Mouse (Mus musculus) adrenal gland, adult 18-20 months (tissue): Measurements from ENCODE around the gene Mfsd10. TPM values are rescaled to one million over a fixed set of nuclear protein-coding genes. Genes with fewer than 3 reads are reported as not detected.
"Not testable (repeated sequence)": the region's sequence is repeated elsewhere in the genome, so short reads cannot be mapped to it uniquely, and the experiment has no call there.

Experiments
- DNase-seq, 2 experiments: peaks; one replicate each; pipeline ENCODE4 v3.0.0; 2021 to 2022; ENCODE audit warnings: low spot score in 2 of 2
- total RNA-seq, 2 experiments: library from RNA; stranded (reverse); gene quantifications; 1 replicate in 1 of 2; 2 replicates in 1 of 2; pipeline ENCODE4 v1.2.3; 2021

Mfsd10 gene
- total RNA-seq, 2 experiments from 2014 or later, result 30.9 to 32.2 TPM

DNA sequence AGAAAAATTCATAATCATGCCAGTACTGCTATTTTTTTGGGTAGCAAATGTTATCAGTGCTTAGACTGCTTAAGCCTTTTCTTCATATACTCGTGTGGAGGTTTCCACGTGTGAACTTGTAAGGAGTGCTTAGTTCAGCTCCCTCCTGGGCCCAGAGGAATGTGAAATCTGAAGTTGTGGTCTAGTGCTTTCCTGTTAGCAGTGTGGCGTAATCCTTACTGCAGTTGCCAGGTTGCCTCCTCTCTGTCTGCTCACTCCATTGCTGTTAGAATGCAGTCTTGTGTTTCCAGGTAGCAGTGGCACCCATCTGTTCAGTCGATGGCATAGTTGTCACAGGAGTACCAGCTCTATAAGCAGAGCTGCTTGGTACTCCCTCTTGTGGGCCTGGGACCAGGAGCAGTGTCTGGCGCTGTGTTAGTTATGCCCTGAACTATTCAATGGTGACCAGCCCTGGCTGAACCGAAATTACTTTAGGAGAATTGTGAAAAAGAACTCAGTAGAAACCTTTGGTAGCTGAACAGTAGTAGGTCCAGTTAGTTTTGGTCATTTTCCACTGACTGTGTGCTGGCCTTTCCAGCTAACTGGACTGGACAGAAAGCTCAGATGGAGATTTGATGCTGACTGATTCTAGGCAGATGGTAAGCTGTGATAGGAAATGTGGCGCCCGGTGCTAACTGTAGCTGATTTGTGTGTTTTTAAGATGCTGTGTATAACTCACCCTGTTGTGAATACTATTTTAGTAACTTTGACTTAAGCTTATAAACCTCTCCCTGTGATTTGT, 29.7 kb downstream of the Mfsd10 start:
- no peak for DNase-seq

DNA sequence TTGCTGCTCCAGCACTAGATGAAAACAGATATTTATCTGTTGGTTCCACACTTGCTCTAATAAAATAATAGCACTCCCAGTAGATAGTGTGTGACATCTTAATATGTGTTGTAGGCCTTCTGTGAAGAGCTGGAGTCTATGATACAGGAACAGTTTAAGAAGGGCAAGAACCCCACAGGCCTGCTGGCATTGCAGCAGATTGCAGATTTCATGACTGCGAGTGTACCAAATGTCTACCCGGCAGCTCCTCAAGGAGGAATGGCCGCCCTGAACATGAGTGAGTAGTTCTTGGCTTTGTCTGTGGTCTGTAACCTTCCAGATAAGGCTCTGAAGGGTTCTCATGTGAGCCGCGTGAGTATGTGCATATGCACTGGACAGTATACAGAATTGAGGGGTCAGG, 32.4 kb downstream of the Mfsd10 start:
- DNase-seq, result no peak

DNA sequence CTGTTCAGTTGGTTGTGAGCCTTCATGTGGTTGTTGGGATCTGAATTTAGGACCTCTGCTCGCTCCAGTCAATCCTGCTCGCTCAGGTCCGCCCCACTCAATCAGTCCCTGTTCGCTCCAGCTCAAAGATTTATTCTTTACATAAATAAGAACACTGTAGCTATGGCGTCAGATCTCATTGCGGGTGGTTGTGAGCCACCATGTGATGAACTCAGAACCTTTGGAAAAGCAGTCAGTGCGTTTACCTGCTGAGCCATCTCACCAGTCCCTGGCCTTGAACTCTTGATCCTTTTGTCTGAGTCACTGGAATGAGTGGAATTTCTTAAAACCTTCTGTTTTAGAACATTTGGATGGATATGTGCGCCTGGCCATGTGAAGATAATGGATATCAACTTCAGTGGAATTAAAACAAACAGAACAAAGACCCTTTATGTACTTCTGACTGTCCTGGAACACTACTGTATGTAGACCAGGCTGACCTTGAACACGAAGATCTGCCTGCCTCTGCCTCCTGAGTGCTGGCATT, 43.7 kb downstream of the Mfsd10 start:
- no peak for DNase-seq

DNA sequence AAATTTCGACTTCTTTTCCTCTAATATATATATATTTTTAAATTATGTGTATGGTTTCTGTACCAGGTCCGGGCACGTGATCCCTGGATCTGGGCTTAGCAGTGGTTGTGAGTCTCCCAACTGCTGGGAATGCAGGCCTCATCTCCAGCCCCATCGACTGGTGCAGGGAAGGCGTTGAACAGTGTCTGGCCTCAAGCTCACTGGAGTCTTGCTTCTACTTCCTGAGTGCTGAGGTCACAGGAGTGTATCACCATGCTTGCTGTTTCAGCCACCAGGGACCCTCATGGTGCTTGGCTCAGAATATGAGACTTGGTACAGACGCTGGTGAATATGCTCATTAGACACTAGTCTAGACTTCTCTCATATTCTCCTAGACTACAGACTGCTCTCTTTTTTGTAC, 44.3 kb downstream of the Mfsd10 start:
- DNase-seq, result no peak

DNA sequence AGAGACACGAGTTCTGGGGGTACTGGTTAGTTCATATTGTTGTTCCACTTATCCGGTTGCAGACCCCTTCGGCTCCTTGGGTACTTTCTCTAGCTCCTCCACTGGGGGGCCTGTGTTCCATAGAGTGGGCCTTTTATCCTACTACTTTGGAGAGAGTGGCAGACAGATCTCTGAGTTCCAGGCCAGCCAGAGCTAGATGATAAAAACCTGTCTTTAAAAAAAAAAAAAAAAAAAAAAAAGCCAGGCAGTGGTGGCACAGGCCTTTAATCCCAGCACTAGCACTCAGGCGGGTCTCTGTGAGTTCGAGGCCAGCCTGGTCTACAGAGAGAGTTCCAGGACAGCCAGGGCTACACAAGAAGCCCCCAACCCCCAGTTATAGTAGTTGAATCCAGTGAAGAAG, 44.8 kb downstream of the Mfsd10 start:
- not testable (repeated sequence) for DNase-seq

DNA sequence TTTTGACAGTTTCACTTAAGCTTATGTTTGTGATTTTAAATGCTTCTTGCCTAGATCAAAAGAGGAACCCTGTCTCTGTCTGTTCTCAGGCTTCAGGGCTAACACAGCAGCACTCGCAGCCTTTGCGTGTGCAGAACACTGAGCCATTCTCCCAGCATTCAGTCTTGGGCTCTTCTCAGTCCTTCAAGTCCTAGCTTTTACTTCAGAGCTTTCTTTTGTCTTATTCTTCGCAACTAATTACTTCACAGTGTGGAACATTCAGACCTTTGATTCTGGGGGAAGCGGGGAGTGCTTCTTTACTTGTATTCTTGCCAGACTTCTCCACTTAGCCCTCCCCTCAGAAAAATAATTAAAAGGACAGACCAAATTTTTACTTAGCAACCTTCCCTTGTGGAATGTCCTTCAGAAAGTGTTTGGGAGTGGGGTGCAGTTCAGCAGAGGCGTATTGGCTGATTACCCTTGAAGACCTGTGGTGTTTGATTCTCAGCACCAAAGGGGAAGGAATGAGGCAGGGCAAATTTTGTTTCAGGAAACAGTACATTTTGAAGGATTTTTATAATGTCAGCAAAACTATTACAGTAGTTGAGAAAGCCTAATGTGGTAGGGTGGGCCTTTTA, 45.5 kb downstream of the Mfsd10 start:
- DNase-seq, result no peak

DNA sequence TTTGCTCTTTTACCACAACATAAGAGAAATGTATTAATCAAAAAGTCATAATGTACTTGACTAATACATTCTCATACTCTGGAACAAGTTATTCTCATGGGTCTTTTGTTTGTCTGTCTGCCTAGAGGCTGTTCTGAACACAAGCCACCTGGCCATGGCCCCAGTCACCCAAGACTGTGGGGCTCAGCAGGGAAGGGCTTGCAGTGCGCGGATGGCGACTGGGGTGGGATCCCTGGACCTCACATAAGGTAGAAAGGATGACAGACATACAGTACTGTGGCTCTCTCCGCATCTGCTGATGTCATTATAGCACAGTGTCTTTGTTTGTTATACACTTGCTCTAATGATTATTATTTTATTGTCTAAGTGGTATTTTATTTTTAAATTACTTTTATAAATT, 46.3 kb downstream of the Mfsd10 start:
- DNase-seq, result no peak

DNA sequence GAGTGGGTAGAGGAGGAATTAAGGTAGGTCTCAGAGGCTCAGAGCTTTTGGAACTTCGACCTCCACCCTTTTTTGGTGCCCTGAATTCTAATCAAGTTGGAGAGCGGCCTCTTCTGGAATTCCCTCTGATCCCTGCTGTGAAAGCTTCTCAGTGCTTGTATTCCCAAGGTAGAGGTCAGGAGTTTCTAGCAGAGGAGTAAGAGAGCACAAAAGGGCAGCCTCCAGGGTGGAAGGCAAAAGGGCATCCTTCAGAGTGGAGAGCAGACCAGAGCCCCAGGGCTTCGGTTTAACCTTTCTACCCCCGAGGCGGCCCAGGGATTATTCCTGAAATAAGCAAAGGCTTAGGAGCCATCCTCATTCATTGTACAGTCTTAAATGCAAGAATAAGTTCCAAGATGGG, 47.0 kb downstream of the Mfsd10 start:
- DNase-seq, result no peak

DNA sequence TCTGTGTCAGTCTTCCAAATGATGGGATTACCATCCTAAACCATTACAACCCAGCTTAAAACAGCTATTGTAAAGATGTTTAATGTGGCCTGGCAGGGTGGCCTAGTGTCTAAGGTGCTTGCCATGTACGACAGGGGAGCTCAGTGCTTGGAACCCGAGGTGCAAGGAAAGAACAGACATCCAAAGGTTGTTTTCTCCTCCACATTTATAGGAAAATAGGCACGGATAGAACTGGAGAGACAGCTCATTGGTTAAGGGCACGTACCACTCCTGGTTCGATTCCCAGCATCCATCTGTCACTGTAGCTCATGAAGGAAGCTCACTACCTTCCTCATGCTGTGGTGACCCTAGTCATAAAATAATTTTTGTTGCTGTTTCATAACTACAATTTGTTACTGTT, 49.1 kb downstream of the Mfsd10 start:
- no peak for DNase-seq

DNA sequence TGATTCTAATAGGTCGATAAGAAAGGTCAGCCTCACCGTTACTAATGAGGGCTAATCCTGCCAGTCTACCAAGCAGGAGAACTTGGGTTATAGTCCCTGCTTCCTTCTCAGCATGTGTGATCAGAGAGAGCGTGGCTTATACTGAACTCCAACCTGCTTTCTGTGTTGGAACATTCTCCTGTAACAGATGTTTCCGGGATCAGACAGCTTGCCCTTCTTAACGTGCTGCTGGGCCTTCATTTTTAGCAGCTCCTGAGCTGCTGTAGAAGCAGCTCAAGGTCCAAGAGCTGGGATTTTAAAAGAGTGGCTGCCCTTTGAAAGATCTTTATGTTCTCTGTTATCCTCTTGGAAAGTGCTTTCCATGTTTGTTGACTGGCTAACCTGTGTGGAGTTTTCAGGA, 51.8 kb downstream of the Mfsd10 start:
- DNase-seq, result no peak

Other genes with a start within 250 kb of the Mfsd10 start
- 10 to 100 TPM; 14.9 to 18.3 TPM for gene Tnip2, start 123.2 kb downstream of the Mfsd10 start, total RNA-seq
- gene Sh3bp2, start 111.4 kb downstream of the Mfsd10 start, total RNA-seq, result 10 to 100 TPM; 16.9 to 20.9 TPM
- gene Add1, start 63.5 kb downstream of the Mfsd10 start, total RNA-seq, result 100 to 1,000 TPM; 127 to 136 TPM
- gene Nop14, start 22.9 kb upstream of the Mfsd10 start, total RNA-seq, result 10 to 100 TPM; 25.6 to 27.9 TPM
- 1 to 10 TPM; 2.3 to 3.5 TPM for gene Grk4, start 23.2 kb upstream of the Mfsd10 start, total RNA-seq
- 10 to 100 TPM; 30.8 to 34.3 TPM for gene Htt, start 124.5 kb upstream of the Mfsd10 start, total RNA-seq